Mouse (Mus musculus): ENCODE results near the gene Tmem30c.

The Tmem30c gene

DNA sequence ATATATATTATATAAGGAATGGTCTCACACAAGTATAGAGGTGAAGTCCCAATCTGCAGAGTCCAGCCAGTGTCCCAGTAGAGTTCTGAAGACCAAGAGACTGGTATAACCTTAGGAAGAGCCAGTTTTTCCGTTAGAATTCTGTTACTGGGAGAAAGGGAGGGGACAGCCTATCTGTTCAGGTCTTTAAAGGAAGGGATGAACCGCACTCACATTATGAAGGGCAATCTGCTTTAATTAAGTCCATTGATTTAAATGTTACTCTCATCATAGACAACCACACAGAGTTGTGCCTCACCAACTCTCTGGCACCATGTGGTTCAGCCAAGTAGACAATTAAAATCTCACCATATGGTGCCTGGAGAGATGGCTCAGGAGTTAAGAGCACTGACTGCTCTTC lies at the start of gene Tmem30c:
Gene Tmem30c (minus strand): TSS at position 101 of the 400 bp plus-strand sequence.
- DNase-seq (ENCODE audit: low spot score) = no peak

GRCm38 (mm10) chr16:57340613-57340898 lies 47.9 kb upstream of the Tmem30c start:
- DNase-seq (ENCODE audit: low spot score) = no peak

DNA sequence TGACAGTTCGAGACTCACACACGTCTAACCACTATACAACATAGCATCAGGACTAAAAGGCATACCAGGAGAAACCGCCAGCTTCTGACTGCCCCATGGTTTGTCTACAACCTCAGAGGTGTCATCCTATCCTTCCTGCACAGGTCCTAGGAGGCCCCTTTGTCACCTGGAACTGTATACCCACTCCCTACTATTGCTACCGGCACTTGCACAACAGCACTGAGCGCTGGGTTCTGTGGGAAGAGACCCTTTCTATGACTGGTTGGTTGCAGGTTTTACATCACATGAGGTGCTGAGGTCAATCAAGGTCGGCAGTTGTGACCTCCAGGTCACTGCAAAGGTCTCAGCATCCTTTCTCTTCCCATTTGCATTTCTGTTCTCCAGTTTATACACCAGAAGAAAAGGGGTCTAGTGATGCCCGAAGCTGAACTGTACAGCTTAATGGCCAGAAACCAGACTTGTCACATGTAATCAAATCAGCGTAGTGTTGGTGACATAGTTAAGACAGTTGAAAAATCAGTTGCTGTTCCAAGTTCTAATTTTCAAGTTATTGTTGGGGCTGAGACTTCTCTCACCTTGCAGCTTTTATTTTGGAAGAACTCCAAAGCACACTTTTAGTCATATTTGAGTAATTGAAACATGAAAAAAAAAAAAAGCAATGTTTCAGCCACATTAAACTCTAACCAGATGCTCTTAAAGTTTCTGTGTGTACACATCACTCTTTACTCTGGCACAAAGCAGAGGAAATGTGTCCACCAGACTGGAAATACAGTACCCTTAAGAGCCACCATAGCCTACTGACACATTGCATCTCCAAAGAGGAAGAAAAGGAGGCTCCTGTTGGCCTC lies 47.3 kb upstream of the Tmem30c start:
- DNase-seq (ENCODE audit: low spot score) = no peak

- DNase-seq (ENCODE audit: low spot score) = no peak
These were observed 44.2 kb upstream of the Tmem30c start for GRCm38 (mm10) chr16:57336770-57337423.

DNA sequence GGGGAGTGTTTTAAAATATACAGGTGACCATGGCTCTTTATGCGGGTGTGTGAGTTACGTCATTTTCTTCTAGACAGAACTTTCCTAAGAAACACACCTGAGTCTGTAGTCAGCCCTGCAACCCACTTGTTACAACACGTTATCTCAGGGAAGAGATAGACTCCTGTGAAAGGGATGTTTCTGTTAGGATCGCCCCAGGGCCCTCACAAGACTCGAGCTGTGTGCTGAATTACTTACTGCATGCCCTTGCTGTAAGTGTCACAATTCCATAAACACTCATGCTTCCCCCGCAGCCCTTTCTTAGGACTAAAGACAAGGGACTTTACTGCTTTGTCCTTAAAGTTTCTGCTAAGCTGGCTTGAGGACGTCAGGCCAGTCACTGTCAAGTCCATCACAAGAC lies 39.6 kb upstream of the Tmem30c start:
- DNase-seq (ENCODE audit: low spot score) = no peak

DNA sequence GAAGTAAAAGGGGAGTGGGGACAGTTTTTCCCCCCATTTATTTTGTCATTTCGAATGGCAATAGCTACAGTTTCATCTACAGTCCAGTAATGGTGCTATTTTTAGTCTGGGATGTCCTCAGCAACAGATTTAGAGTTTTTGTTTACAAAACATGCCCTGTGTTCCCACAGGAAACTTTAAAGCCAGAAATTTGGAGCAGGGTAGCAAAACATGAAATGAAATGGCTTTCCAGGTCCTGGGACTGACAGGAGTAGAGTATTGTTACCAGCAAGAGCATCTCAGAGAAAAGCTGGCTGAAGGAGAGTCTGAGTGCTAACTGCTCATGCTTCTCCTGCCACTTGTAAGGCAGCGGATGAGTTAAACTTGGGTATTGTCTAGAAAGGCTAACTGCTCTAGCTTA lies 37.4 kb upstream of the Tmem30c start:
- DNase-seq (ENCODE audit: low spot score) = no peak

DNA sequence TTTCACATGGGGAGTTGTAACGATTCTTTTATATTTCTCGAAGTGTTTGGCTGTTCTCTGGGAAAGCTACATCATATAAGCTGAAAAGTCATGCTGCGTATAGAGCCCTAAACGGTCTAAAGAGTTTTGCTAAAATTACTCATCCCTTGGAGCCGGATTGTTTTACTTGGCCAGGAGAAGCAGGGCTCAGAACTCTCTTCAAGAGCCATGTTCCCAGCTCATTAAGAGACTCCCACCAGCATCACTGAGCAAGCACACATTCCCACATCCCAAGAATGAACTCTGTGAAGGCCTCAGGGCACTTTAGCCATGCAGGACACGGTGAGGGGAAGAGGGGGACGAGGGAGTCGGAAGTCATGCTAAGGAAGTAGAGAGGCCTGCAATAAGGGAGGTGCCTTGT lies 36.4 kb upstream of the Tmem30c start:
- DNase-seq (ENCODE audit: low spot score) = no peak

DNA sequence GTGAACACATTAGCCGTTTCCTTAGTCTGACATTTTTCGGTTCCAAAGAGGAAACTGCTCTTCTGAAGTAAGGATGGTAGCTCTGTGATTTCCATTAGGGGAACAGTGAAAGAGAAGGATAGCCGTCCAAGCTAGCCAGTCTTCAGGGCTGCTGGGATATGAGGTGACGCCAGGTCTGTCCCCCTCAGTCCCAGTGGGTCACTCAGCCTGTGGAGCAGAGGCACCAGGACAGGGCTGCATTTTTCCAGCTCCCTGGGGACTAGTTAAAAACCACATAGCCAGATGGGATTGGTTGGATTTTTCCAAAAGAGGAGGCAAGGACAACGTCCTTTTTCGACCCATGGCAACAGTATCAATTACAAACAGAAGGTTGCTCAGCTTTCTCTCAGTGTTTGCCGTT lies 34.3 kb upstream of the Tmem30c start:
- DNase-seq (ENCODE audit: low spot score) = no peak

- no peak for DNase-seq (ENCODE audit: low spot score)
These were observed 26.8 kb upstream of the Tmem30c start for GRCm38 (mm10) chr16:57319284-57320124.

- no peak for DNase-seq (ENCODE audit: low spot score)
These were observed 26.0 kb upstream of the Tmem30c start for GRCm38 (mm10) chr16:57318637-57319125.

- no peak for DNase-seq (ENCODE audit: low spot score)
These were observed 25.4 kb upstream of the Tmem30c start for GRCm38 (mm10) chr16:57317882-57318636.

DNA sequence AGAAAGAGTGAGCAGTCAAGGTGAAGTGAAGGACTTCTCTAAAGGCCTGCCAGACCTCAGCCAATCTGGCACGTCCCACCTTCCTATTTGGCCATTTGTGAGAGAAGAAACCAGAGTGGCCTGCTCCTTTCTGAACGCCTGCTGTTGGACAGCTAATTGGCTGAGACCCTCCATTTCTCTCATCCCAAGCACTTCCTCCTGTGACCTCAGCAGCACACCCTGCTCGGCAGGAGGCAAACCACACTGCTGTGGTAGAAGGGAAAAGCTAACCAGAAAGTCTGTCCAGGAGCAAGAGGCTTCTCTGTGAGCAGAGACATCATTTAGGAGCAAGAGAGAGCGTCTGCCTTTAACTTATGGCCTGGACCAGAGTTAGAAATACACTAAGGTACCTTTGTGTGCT lies 24.5 kb upstream of the Tmem30c start:
- no peak for DNase-seq (ENCODE audit: low spot score)

GRCm38 (mm10) chr16:57315026-57315425 lies 22.4 kb upstream of the Tmem30c start:
- DNase-seq (ENCODE audit: low spot score) = no peak

DNA sequence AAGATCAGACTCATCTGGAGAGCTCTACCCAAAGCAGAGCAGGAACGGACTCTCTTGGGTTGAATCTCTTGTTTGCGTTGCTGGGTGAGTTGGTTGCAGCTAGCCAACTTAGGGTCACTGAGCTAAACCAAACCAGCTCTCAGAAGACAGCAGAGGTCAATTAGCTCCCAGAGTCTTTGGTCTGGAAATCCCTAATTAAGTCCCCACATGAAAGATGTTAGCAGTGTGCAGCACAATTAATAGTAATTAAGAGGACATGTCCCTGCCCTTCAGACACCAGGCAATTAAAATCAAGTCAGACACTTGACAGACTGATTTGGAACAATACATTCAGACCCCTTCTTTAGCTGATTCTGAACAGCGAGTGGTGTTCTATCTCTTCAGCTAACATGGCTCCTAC lies 21.6 kb upstream of the Tmem30c start:
- DNase-seq (ENCODE audit: low spot score) = no peak

GRCm38 (mm10) chr16:57313487-57313886 lies 20.8 kb upstream of the Tmem30c start:
- no peak for DNase-seq (ENCODE audit: low spot score)

GRCm38 (mm10) chr16:57312130-57312529 lies 19.5 kb upstream of the Tmem30c start:
- DNase-seq (ENCODE audit: low spot score) = no peak

DNA sequence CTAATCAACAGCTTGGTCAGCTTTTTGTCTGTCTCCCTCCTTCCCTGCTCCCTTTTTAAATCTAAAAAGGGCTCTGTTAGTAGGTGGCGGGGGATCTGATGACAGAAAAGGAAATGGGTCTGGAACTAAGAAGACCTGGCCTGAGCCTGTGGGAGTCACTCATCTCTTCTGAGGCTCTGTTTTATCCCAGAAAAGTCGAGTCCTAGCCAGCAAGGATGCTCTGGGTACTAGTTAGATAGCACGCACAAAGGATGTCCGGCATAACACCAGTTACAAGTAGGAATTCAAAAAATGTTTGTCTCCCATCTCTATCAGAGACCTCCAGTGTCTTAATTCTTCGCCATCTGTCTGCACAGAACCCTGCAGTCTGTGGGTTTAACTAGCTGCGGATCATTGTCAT lies 12.8 kb upstream of the Tmem30c start:
- DNase-seq (ENCODE audit: low spot score) = no peak

DNA sequence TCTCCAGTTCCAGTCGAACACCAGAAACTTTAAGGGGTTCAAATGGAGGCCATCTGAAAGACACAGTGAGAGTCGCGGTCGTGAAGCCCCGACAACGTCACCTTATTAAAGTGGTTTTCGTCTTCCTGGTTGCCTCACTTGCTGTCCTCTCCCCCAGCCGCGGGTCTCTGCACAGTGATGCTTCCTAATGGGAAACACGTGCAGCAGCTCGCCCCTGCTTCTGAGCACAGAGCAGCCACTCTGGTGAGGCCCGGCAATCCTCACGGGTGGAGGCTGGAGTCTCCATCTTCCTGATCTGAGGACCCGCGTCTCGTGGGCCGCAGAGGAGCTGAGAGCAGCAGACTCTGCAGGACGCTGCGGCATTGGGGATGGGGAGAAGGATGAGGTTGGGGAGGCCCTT lies 11.1 kb upstream of the Tmem30c start:
- no peak for DNase-seq (ENCODE audit: low spot score)

GRCm38 (mm10) chr16:57302792-57303698 lies 10.4 kb upstream of the Tmem30c start:
- no peak for DNase-seq (ENCODE audit: low spot score)

GRCm38 (mm10) chr16:57301512-57302115 lies 8.9 kb upstream of the Tmem30c start:
- no peak for DNase-seq (ENCODE audit: low spot score)
